Mouse (Mus musculus) intestine, postnatal 0 days (tissue): Measurements from ENCODE around the gene Id4. TPM values are rescaled to one million over a fixed set of nuclear protein-coding genes. Genes with fewer than 3 reads are reported as not detected.

Experiments
- ATAC-seq: fragments of 200-750 bp; cut with Nextera tagmentation; 2 replicates; pipeline ENCODE4 v1.8.0; 2017; ENCODE audit warnings: mild to moderate bottlenecking, moderate TSS enrichment, moderate library complexity
- H3K27ac ChIP-seq: fragments of 300-500 bp; sonication (generic); 2 replicates; pipeline ENCODE4 v1.5.1; 2014; ENCODE audit warnings: mild to moderate bottlenecking, low read depth, low read length, moderate library complexity
- H3K27me3 ChIP-seq: fragments of 300-500 bp; sonication (generic); replicated peaks from 2 replicates; pipeline ENCODE4 v1.6.1; 2014; ENCODE audit warnings: low read length, mixed read lengths; ENCODE audit not compliant: control insufficient read depth, insufficient read depth
- H3K36me3 ChIP-seq: fragments of 300-500 bp; sonication (generic); 2 replicates; pipeline ENCODE4 v1.6.1; 2014; ENCODE audit warnings: mild to moderate bottlenecking, moderate library complexity; ENCODE audit not compliant: control insufficient read depth, insufficient read depth
- H3K4me1 ChIP-seq: fragments of 300-500 bp; sonication (generic); replicated peaks from 2 replicates; pipeline ENCODE4 v1.6.1; 2014; ENCODE audit warnings: antibody characterized with exemption, low read length, mixed read lengths; ENCODE audit not compliant: control insufficient read depth, insufficient read depth
- H3K4me2 ChIP-seq: fragments of 300-500 bp; sonication (generic); replicated peaks from 2 replicates; pipeline ENCODE4 v1.6.1; 2014; ENCODE audit warnings: low read depth, mild to moderate bottlenecking, moderate library complexity
- H3K4me3 ChIP-seq: fragments of 300-500 bp; sonication (generic); 2 replicates; pipeline ENCODE4 v1.5.1; 2014; ENCODE audit warnings: low read depth, low read length
- H3K9ac ChIP-seq: fragments of 300-500 bp; sonication (generic); 2 replicates; pipeline ENCODE4 v1.6.1; 2014; ENCODE audit warnings: mild to moderate bottlenecking, low read depth, low read length
- H3K9me3 ChIP-seq: fragments of 300-500 bp; sonication (generic); 2 replicates; pipeline ENCODE4 v1.6.1; 2016; ENCODE audit warnings: mixed run types; ENCODE audit not compliant: control insufficient read depth
- CTCF ChIP-seq: sonication (generic); IDR thresholded peaks from 2 replicates; pipeline ENCODE4 v1.5.1; 2016; ENCODE audit warnings: low read depth, mild to moderate bottlenecking, control low read depth, antibody characterized with exemption, moderate library complexity
- WGBS: fragments of 180-500 bp; shearing (Covaris S2); extraction: QIAGEN DNeasy Blood & Tissue Kit; methylation state at CpG from one replicate; pipeline ENCODE4 v1.1.7; 2014; 5-methylcytosine and 5-hydroxymethylcytosine counted together
- polyA plus RNA-seq: library from polyadenylated mRNA; unstranded; fragments of >200 nt; fragmentation: Nextera tagmentation; extraction: Ambion mirVana; gene quantifications from 2 replicates; pipeline ENCODE4 v1.2.1, GENCODE M21; 2015

The Id4 gene
- polyA plus RNA-seq, result 10.1 and 12.6 TPM in 2 replicates

DNA sequence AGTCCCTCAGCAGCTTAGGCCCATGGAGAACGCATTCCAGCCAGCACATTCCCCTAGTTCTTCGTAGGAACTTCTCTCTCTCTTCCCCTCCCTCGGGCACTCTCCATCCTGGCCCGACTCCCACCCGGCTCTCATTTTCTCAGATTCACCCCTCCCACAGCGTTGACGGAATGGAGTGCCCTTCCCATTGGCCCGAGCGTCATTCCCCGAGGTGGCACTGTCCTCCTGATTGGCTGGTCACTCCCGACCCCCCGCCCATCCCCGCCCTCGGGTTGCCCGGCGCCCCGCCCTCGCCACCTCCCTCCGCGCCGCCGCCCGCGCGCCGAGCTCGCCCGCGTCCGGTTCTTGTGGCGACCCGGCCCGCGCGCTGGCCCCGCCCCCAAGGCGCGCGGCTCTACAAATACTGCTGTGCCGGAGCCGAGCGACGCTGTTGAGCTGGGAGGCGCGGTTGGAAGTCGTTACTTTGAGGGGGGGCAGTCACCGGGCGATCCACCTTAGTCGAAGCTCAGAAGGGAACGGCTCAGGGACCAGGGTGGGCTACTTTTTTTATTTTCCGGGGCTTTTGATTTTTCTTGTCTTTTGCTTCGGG, at the start of gene Id4:
TSS of gene Id4 (plus strand) at position 539 of the 589 bp plus-strand sequence.
- peak; percentile 95 for ATAC-seq
- H3K4me2 ChIP-seq, result peak within 1 kb of the TSS; percentile 84
- no peaks in the 10 kb centered on the region for H3K4me1 ChIP-seq
- WGBS, result under 1% methylated on average over 47 of the region's 52 CpGs
- H3K4me3 ChIP-seq, result peak within 1 kb of the TSS; percentile 71
- peaks cover 14% of the 10 kb centered on the region for H3K27me3 ChIP-seq
- no peaks in the 10 kb centered on the region for H3K9me3 ChIP-seq
- TF ChIP-seq CTCF, result no peak
- H3K9ac ChIP-seq, result peak within 1 kb of the TSS; percentile 56
- no peaks in the 10 kb centered on the region for H3K36me3 ChIP-seq
- peak within 1 kb of the TSS; percentile 66 for H3K27ac ChIP-seq

DNA sequence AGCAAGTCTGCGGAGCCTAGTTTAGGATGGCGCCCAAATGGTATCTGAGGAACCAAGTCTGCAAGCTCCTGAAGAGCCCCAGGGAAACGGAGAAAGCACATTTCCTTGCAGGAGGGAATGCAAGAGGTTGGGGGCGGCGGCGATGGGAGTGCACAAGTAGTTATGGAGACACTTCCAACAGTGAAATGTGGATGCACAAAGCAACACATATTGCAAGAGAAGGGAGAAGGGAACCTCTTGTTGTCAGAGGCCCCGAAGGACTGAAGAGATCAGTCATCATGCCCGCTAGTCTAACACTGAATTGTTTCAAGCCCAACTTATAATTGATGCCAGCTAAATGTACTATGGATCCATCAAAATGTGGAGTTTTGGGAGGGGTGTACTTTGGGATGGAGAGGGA, 33.9 kb upstream of the Id4 start:
- H3K36me3 ChIP-seq, result no peaks in the 10 kb centered on the region
- H3K4me1 ChIP-seq, result 0 out of 2 replicates have a peak, but pooled peaks cover 3% of the 10 kb centered on the region
- ATAC-seq, result no peak
- no peaks in the 10 kb centered on the region for H3K9me3 ChIP-seq
- no peak overlapping the region for H3K27ac ChIP-seq
- H3K4me2 ChIP-seq, result no peak overlapping the region; the same call in none of the 2 replicates
- no peak for TF ChIP-seq CTCF
- H3K9ac ChIP-seq, result no peak overlapping the region
- no peak overlapping the region for H3K4me3 ChIP-seq
- H3K27me3 ChIP-seq, result no peaks in the 10 kb centered on the region
- 33% methylated on average over 8 of the region's 8 CpGs for WGBS

DNA sequence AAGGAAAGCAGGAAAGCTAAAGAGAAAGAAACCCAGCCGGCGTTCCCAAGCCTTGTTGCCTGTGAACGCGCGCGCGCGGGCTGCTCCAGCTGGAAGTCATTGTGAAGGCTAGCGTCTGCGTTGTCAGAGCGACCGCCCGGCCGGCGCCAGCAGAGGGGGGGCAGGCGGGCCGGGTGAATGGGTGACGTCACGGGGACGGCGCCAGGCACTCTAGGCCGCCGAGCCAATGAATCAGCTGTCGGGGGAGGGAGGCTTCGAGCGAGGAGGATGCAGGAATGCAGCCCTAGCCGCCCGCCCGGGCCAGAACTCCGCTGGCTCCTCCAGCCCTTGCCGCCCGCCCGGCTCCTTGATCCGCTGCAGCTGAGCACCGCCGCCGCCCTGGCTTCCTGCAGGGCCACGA, 33.3 kb upstream of the Id4 start:
- ATAC-seq, result peak; percentile 95
- Histone ChIP-seq H3K4me2 (peak overlapping the region; percentile 63), H3K36me3 (no peaks in the 10 kb centered on the region), H3K9me3 (no peaks in the 10 kb centered on the region), H3K27me3 (no peaks in the 10 kb centered on the region), H3K27ac (peak overlapping the region; percentile 73), H3K4me1 (0 out of 2 replicates have a peak, but pooled peaks cover 3% of the 10 kb centered on the region), H3K9ac (peak overlapping the region; percentile 34; the same call in 1 of the 2 replicates), H3K4me3 (peak overlapping the region; percentile 34)
- under 1% methylated on average over 36 of the region's 38 CpGs for WGBS
- TF ChIP-seq CTCF, result no peak

DNA sequence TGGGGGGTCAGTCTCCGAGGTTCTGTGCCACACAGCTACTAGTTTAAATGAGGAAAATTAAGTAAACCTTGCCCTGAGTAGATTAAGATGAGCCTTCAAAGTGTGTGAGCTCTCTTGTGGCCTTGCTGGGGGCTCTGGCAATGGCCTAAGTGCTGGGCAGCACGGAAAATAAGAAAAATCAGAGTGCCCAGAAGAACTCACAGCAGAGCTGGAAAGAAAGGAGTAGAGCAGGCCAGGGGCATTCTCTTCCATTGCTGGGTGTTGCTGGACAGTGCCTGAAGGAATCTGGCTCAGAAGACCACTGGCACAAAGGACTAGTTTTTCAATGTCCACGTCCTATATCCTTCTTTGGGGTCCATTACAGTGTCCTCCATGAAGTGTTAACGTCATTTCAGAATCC, 32.9 kb upstream of the Id4 start:
- Histone ChIP-seq H3K4me1 (0 out of 2 replicates have a peak, but pooled peaks cover 3% of the 10 kb centered on the region), H3K4me2 (peak overlapping the region; percentile 63), H3K4me3 (peak overlapping the region; percentile 34), H3K36me3 (no peaks in the 10 kb centered on the region), H3K27ac (peak overlapping the region; percentile 73), H3K9me3 (no peaks in the 10 kb centered on the region), H3K27me3 (no peaks in the 10 kb centered on the region), H3K9ac (peak overlapping the region; percentile 34; the same call in 1 of the 2 replicates)
- WGBS, result 28% methylated on average over 4 of the region's 4 CpGs
- peak; percentile 7; the same call in 1 of the 2 replicates for ATAC-seq
- TF ChIP-seq CTCF, result no peak

DNA sequence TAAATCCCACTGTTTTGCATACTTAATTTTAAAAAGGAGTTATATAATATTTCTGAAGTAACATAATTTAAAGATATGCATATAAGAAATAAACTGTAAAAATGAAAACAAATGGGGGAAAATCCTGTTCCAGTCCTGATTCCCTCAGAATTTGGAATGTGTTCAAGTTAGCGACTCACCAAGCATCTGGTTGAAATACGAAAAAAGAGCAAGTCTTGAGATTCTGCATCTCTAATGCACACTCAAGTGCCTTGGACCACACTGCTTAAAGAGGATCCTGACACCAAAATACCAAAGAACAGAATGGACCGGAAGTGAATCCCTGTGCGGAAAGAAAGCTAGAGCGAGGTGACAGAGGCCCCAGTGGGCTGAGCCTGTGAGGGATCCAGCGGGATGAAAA, 30.0 kb upstream of the Id4 start:
- WGBS, result 59% methylated on average over 6 of the region's 6 CpGs
- Histone ChIP-seq H3K4me1 (0 out of 2 replicates have a peak, but pooled peaks cover 3% of the 10 kb centered on the region), H3K4me2 (no peak overlapping the region), H3K9ac (no peak overlapping the region), H3K9me3 (no peaks in the 10 kb centered on the region), H3K4me3 (no peak overlapping the region), H3K27ac (no peak overlapping the region), H3K36me3 (no peaks in the 10 kb centered on the region), H3K27me3 (no peaks in the 10 kb centered on the region)
- ATAC-seq, result no peak
- no peak for TF ChIP-seq CTCF

DNA sequence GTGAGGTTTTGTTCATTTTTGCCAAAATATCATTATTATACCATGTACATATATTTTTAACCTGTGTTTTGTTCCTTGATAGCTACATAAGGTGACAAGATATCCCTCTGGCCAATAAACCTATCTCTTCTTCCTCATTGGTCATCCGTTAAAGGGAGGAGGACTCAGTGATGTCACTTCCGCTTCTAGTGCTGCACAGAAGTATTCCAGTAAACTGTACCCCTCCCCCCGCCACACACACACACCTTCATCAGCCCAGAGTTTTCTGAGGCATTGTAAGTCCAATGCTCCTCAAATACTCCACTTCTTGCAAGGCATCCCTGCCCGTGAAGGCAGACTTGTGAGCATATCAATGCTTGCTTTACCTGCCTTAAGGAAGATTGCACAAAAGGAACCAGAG, 24.6 kb upstream of the Id4 start:
- no peak overlapping the region for H3K27ac ChIP-seq
- no peaks in the 10 kb centered on the region for H3K4me1 ChIP-seq
- no peaks in the 10 kb centered on the region for H3K9me3 ChIP-seq
- H3K36me3 ChIP-seq, result no peaks in the 10 kb centered on the region
- no peak for ATAC-seq
- no peaks in the 10 kb centered on the region for H3K27me3 ChIP-seq
- 73% methylated on average over 4 of the region's 4 CpGs for WGBS
- H3K4me3 ChIP-seq, result no peak overlapping the region
- TF ChIP-seq CTCF, result no peak
- H3K4me2 ChIP-seq, result no peak overlapping the region
- H3K9ac ChIP-seq, result no peak overlapping the region
